Mouse (Mus musculus) midbrain, embryonic 10.5 days (tissue): Measurements from ENCODE around the gene Dync1li2. TPM values are rescaled to one million over a fixed set of nuclear protein-coding genes. Genes with fewer than 3 reads are reported as not detected.

ENCODE experiments used
- DNase-seq: peaks from one replicate; pipeline ENCODE4 v3.0.0-alpha.2; 2017; ENCODE audit warnings: low spot score
- H3K27ac ChIP-seq: fragments of 300-500 bp; sonication (generic); replicated peaks from 2 replicates; pipeline ENCODE4 v1.5.1; 2016; ENCODE audit warnings: mild to moderate bottlenecking
- H3K27me3 ChIP-seq: fragments of 300-500 bp; sonication (generic); 2 replicates; pipeline ENCODE4 v1.6.1; 2016; ENCODE audit warnings: low read depth, mild to moderate bottlenecking; ENCODE audit not compliant: poor library complexity, severe bottlenecking
- H3K36me3 ChIP-seq: fragments of 300-500 bp; sonication (generic); 2 replicates; pipeline ENCODE4 v1.6.1; 2016; ENCODE audit warnings: mild to moderate bottlenecking, moderate library complexity
- H3K4me1 ChIP-seq: fragments of 300-500 bp; sonication (generic); 2 replicates; pipeline ENCODE4 v1.6.1; 2016
- H3K4me3 ChIP-seq: fragments of 300-500 bp; sonication (generic); 2 replicates; pipeline ENCODE4 v1.5.1; 2016; ENCODE audit warnings: mild to moderate bottlenecking, moderate library complexity
- H3K9me3 ChIP-seq: fragments of 300-500 bp; sonication (generic); replicated peaks from 2 replicates; pipeline ENCODE4 v1.6.1; 2016; ENCODE audit warnings: mild to moderate bottlenecking
- WGBS: fragments of 180-500 bp; shearing (Covaris S2); methylation state at CpG from one replicate; pipeline ENCODE4 v1.1.7; 2016; 5-methylcytosine and 5-hydroxymethylcytosine counted together
- polyA plus RNA-seq: library from polyadenylated mRNA; unstranded; fragments of >200 nt; fragmentation: Nextera tagmentation; extraction: Ambion mirVana; gene quantifications from 2 replicates; pipeline ENCODE4 v1.2.1, GENCODE M21; 2016

Dync1li2 gene
- polyA plus RNA-seq, 1 experiment from 2014 or later: 80.1 TPM

DNA sequence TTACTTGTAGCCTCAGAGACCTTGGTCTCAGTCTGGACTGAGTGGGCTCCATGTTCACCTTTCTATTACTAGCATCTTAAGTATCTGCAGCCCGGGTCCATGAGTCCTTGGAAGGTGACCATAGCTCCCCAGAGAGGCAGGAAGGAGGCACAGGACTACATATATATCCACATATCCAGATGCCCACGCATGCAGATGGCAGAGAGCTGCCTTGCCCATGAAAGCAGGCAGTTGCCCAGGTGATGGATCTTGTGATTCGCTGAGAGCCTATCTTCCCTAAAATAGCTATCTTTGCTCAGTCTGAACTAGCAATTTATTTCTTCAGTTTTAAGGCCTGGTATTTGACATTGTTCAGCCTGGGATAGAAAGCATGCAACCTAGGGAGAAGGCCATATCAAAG is 31.4 kb downstream of the Dync1li2 start:
- peaks cover 8% of the 10 kb centered on the region; the same call in 1 of the 2 replicates for H3K36me3 ChIP-seq
- H3K27ac ChIP-seq: no peak overlapping the region
- no peaks in the 10 kb centered on the region for H3K9me3 ChIP-seq
- H3K4me3 ChIP-seq: no peak overlapping the region
- H3K4me1 ChIP-seq: peaks cover 7% of the 10 kb centered on the region; the same call in 1 of the 2 replicates
- WGBS: 88% methylated on average over 3 of the region's 3 CpGs
- no peak for DNase-seq
- no peaks in the 10 kb centered on the region for H3K27me3 ChIP-seq

DNA sequence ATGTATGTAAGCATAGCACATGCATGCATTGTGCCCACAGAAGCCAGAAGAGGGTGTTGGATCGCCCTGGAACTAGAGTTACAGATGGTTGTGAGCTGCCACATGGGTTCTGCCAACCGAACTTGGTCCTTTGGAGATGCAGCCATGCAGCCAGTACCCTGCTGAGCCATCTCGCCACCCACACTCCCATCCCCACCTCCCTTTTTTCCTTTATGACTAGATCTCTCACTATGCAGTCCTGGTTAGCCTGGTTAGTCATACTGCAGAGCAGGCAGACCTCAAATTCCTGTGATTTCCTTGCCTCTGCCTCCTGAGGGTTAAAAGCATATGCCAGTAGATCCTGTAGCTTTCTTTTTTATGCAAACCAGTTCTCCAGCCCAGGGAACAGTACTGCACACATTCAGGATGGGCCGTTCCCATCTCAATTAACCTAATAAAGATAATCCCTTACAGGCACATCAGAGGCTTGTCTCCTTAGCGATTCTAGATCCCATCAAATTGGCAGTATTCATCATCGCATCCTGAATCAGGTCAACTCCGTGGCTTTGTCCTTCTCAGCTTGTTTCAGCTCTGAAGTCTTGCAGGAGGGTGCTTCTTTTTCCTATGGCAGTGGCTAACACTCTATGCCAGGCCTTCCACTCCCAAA is 32.1 kb downstream of the Dync1li2 start:
- H3K4me1 ChIP-seq: peaks cover 7% of the 10 kb centered on the region; the same call in 1 of the 2 replicates
- H3K36me3 ChIP-seq: peaks cover 6% of the 10 kb centered on the region; the same call in 1 of the 2 replicates
- WGBS: 50% methylated on average over 7 of the region's 7 CpGs
- H3K9me3 ChIP-seq: no peaks in the 10 kb centered on the region
- DNase-seq: no peak
- H3K4me3 ChIP-seq: no peak overlapping the region
- H3K27me3 ChIP-seq: no peaks in the 10 kb centered on the region
- no peak overlapping the region for H3K27ac ChIP-seq

DNA sequence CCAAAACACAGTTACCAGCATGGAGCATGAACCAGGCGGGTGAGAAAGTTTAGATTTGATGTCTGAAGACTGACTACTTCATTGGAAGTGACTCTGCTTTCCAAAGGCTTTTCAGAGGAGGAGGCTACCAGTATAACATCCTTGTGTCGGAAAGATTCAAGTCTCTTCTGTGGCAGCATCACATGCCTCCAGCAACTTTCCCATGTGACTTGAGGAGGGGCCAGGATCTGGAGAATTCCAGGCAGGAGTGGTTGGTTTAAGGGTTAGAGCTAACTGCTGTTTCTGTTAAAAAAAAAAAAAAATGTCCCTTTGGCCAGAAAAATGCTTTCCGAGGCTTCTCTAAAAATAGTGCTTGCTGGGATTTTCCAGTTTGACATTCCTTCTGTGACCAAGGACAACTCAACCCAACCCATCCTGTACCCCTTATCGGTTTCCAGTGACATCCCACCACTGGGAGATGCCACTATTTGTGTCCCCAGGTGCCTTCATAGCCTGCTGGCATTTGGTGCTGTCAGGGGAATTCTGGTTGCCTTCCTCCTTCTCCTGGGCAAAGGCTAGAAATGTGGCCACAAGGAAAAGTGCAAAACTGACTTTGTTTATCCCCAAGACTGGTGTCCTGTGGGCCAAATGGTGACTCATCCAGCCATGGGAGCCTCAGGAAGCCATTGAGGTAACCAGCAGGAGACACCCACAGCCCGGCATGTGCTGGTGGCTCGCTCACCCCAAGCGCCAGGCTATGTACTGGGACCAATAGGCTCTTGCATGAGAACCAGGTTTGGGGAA is 34.3 kb downstream of the Dync1li2 start:
- no peak for DNase-seq
- 86% methylated on average over 7 of the region's 7 CpGs for WGBS
- no peak overlapping the region for H3K4me3 ChIP-seq

DNA sequence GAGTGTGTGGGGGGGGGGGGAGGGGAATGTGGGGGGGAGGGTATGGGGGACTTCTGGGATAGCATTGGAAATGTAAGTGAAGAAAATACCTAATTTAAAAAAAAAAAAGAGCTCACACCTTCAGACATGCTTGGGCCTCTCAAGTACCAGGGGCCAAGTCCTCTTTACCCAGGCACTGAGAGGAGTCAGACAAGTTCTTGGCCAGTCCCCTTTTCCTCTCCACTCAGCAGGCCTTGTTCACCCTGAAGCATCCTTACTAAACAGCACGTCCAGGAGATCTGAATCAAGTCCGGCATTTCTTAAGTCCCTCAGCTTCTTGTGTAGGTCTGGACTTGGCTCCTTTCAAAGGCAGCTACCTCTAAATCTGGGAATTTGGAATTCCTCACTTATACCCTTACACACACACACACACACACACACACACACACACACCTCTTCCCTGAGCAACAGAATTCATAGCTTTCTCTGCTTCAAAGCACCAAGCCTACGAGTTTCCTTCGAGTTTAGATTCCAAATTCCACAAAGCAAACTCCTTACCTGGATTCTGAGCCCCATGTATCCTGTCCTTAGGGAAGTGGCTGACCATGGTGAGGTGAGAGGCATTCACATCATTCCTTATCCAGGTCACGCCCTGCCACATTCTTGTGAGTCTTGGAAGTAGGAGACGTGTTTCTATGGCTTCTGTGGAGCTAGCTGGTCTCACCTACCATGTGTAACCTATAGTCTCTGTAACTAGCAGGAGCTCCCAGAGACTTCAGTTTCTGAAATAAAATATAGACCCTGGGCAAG is 36.3 kb downstream of the Dync1li2 start:
- Histone ChIP-seq H3K4me3 (no peak overlapping the region), H3K27me3 (no peaks in the 10 kb centered on the region), H3K27ac (no peak overlapping the region), H3K4me1 (peaks cover 7% of the 10 kb centered on the region; the same call in 1 of the 2 replicates), H3K36me3 (no peaks in the 10 kb centered on the region), H3K9me3 (no peaks in the 10 kb centered on the region)
- no peak for DNase-seq
- 82% methylated on average over 6 of the region's 6 CpGs for WGBS

More for the DNA sequence above, 34.3 kb downstream of the Dync1li2 start:
- Histone ChIP-seq H3K27ac (no peak overlapping the region), H3K36me3 (no peaks in the 10 kb centered on the region), H3K27me3 (no peaks in the 10 kb centered on the region), H3K4me1 (peaks cover 7% of the 10 kb centered on the region; the same call in 1 of the 2 replicates), H3K9me3 (no peaks in the 10 kb centered on the region)

DNA sequence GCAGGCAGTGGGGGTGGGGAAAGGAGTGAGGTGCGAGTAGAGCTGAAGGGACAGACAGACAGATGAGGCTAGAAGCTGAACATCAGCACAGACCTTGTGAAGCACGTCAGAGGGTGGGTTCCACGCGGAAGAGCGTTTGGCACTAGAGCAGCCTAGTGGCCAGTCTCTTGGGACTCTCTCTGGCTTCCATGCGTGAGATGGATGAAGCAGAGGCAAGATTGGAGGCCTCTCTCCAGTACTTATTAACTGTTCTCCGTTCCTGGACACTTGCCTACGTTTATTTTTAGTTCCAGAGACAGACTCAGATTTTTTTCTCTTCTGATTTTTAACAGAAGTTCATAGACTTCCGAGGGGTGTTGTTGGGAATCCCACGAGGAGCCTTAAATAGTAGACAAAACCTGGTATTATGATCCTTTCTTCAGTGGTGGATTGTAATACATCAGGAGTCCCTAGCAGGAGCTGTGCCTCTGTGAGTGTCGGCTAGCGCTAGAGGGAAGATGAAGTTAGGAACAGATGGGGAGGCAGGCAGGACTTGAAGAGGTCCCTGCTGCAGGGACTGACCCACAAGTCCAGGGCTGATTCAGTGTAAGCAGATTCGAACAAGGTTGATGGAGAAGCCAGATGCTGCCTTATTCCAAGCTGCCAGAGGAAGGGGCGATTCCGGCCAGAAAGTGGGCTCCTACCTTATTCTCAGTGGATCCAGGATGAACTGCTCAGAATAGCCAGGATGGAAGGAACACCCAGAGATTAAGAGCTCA is 37.2 kb downstream of the Dync1li2 start:
- no peak overlapping the region for H3K4me3 ChIP-seq
- peaks cover under 1% of the 10 kb centered on the region; the same call in 1 of the 2 replicates for H3K4me1 ChIP-seq
- no peak overlapping the region for H3K27ac ChIP-seq
- WGBS: 80% methylated on average over 15 of the region's 15 CpGs
- H3K27me3 ChIP-seq: no peaks in the 10 kb centered on the region
- H3K36me3 ChIP-seq: no peaks in the 10 kb centered on the region
- H3K9me3 ChIP-seq: no peaks in the 10 kb centered on the region
- no peak for DNase-seq

DNA sequence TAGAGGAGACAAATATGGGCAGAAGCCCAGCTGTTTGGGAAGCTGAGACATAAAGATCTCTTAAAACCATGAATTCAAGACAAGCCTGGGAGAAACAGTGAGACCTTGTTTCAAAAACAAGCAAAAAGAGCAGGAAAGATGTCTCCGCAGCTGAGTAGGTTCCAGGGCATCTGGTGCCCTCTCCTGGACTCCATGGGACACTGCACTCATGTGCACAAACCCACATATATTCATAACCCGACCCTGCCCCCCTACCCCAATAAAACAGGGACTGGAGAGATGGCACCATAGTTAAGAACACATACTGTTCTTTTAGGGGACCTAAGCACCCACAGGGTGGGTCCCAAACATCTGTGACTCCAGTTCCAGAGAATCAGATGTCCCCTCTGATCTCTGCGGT is 39.3 kb downstream of the Dync1li2 start:
- H3K4me3 ChIP-seq: no peak overlapping the region
- no peaks in the 10 kb centered on the region for H3K4me1 ChIP-seq
- H3K9me3 ChIP-seq: no peaks in the 10 kb centered on the region
- H3K27me3 ChIP-seq: no peaks in the 10 kb centered on the region
- DNase-seq: no peak
- 76% methylated on average over 3 of the region's 3 CpGs for WGBS
- no peak overlapping the region for H3K27ac ChIP-seq
- no peaks in the 10 kb centered on the region for H3K36me3 ChIP-seq

DNA sequence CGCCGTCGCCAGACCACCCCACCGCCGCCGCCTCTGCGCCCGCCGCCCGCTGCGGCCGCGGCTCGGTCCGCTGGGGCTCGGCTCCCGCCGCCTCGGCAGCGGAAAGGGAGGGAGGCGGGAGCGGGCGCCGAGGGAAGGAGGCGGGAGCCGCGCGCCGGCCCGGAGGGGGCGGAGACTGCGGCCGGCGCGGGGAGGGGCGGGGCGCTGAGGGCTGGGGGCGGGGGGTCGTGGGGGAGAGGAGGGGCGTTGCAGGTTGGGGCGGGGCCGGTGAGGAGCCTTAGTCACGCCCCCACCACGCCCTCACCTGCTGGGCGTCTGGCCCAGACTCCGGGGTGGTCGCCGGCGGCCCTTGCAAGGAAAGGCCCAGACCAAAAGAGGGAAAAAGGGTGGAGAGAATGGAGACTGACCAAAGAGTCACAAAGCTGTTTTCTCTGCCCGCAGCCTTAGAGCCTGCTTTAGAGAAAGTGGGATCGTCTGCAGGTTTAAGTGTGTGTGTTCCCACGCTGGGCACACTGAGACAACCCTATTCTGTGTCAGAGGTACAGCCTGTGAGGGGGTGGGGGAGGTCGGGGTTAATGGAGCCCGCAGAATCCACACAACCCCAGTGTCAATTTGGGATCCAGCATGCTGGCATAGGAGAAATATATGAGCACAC is 47.0 kb downstream of the Dync1li2 start, which contains the start of gene Cmtm4:
Cmtm4 (minus strand) TSS at position 105 of the 655 bp plus-strand sequence.
- WGBS: 3% methylated on average over 26 of the region's 54 CpGs
- peak within 1 kb of the TSS; percentile 86 for H3K4me3 ChIP-seq
- H3K36me3 ChIP-seq: no peaks in the 10 kb centered on the region
- no peaks in the 10 kb centered on the region; the same call in 1 of the 2 replicates for H3K27me3 ChIP-seq
- peaks cover 28% of the 10 kb centered on the region for H3K4me1 ChIP-seq
- DNase-seq: peak; percentile 74
- H3K27ac ChIP-seq: peak within 1 kb of the TSS; percentile 91
- no peaks in the 10 kb centered on the region; the same call in 1 of the 2 replicates for H3K9me3 ChIP-seq

DNA sequence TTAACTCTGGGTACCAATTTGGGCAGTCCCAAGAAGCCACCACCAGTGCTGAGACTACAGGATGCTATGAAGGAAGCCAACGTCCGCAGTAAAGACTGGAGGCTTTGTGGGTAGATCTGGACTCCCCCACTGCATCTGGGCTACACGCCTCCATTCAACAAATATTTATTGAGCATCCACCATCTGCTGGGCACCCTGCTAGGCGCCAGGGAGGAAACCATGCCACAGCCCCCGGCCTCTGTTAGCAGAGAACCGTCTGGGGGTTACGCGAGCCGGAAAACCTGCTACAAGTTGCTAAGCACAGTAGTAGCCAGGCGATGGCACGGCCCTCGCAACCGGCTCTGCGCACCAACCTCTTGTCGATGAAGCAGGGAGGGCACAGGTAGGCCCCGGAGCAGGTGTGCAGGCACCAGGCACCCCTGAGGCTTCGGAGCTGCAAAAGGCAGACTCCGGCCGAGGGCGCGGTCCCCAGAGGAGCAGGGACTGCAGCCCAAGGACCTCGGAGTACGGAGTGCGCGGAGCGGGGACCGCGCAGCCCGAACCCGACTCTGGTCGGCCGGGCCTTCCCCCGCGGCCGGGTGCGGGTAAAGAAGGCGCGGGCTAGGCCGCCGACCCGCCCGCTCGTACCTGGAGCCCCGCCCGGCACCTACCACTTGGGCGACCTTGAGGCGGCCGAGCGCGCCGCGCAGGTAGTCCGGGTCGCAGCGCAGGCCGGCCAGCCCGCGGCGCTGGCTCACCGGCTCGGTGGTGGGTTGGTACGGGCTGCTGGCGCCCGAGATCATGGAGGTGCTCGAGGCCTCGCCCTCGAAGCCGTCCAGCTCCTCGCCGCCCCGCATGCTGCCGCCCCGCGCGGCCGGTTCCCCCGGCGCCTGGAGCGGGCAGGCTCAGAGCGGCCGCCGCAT is 47.8 kb downstream of the Dync1li2 start:
- Histone ChIP-seq H3K27ac (peak overlapping the region; percentile 91), H3K36me3 (no peaks in the 10 kb centered on the region), H3K4me3 (peak overlapping the region; percentile 86), H3K9me3 (no peaks in the 10 kb centered on the region; the same call in 1 of the 2 replicates), H3K4me1 (peaks cover 28% of the 10 kb centered on the region), H3K27me3 (no peaks in the 10 kb centered on the region; the same call in 1 of the 2 replicates)
- WGBS: under 1% methylated on average over 78 of the region's 82 CpGs
- DNase-seq: peak; percentile 63

DNA sequence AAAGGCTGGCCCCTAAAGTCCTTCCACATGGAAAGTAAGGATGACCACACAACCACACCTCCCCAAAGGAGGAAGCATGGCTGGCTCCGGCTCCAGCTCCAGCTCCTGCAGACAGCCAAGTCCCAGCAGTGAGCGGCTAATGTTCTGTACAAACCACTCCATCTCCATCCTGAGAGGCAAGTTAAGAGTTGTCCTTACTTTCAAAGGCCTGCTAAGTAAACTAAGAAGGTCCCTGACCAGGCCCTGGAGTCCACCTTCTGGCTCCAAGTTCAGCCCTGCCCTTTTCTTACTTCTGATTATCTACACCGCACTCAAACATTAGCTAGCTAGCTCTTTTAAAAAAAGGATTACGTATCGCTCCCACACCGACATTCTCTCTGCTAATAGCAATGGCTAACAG is 49.1 kb downstream of the Dync1li2 start:
- no peaks in the 10 kb centered on the region; the same call in 1 of the 2 replicates for H3K27me3 ChIP-seq
- 0 out of 2 replicates have a peak overlapping the region, but pooled peaks have one; percentile 86 for H3K4me3 ChIP-seq
- peaks cover 28% of the 10 kb centered on the region for H3K4me1 ChIP-seq
- no peaks in the 10 kb centered on the region for H3K36me3 ChIP-seq
- H3K27ac ChIP-seq: no peak overlapping the region
- WGBS: 86% methylated on average over 6 of the region's 6 CpGs
- no peak for DNase-seq
- H3K9me3 ChIP-seq: no peaks in the 10 kb centered on the region; the same call in 1 of the 2 replicates

DNA sequence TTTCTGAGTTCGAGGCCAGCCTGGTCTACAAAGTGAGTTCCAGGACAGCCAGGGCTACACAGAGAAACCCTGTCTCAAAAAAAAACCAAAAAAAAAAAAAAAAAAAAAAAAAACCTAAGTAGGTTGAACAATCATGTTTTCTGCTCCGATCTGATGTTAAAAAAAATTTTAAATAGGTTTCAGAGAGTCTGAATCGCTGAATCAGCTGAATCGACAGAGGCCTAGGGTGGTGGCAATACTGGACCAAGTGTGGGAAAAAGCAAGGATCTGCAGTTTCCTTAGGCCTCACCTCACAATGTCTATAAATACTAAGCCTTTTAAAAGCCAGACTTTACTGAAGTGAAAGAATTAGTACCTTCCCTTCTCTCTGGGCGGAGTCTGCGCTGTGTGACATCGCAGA is 49.7 kb downstream of the Dync1li2 start:
- WGBS: 97% methylated on average over 7 of the region's 7 CpGs
- Histone ChIP-seq H3K27me3 (no peaks in the 10 kb centered on the region; the same call in 1 of the 2 replicates), H3K4me3 (no peak overlapping the region), H3K4me1 (peaks cover 28% of the 10 kb centered on the region), H3K36me3 (no peaks in the 10 kb centered on the region), H3K9me3 (no peaks in the 10 kb centered on the region; the same call in 1 of the 2 replicates), H3K27ac (no peak overlapping the region)
- DNase-seq: no peak

DNA sequence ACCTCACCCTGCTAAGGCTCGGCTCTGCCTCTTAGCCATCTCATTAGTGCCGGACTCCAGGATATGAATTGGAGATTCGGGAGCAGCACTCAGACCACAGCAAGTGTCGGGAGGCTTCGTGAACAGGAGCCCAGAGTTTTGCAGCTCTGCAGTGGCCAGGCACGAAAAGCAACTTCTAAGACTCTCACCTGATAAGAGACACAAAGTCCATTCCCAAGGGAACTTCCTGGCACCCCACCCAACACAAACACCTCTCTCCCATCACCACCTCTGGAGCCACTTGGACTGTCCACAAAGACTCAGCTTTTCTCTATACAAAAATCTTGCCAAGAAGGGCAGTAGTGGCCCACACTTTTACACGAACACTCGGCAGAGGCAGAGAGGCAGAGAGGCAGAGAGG is 52.6 kb downstream of the Dync1li2 start:
- Histone ChIP-seq H3K27me3 (no peaks in the 10 kb centered on the region; the same call in 1 of the 2 replicates), H3K27ac (no peak overlapping the region), H3K4me1 (peaks cover 49% of the 10 kb centered on the region), H3K36me3 (no peaks in the 10 kb centered on the region), H3K9me3 (no peaks in the 10 kb centered on the region), H3K4me3 (no peak overlapping the region)
- 89% methylated on average over 8 of the region's 8 CpGs for WGBS
- no peak for DNase-seq
